Mouse (Mus musculus) erythroblast, adult 5-6 weeks (primary cell): Measurements from ENCODE around the gene Olfr1016. TPM values are rescaled to one million over a fixed set of nuclear protein-coding genes. Genes with fewer than 3 reads are reported as not detected.

Source experiments
- ATAC-seq: replicated peaks from 2 replicates; pipeline ENCODE4 v1.8.0; 2016; ENCODE audit warnings: moderate number of reproducible peaks, mild to moderate bottlenecking, moderate TSS enrichment, inconsistent platforms; ENCODE audit not compliant: poor library complexity, low FRiP score, severe bottlenecking
- total RNA-seq, 2 experiments: library from RNA; stranded (forward) in 1 of 2; stranded (reverse) in 1 of 2; fragments of 150-400 nt in 1 of 2; fragments of 200-764, 138-1000 nt in 1 of 2; gene quantifications; 2 replicates each; pipeline versions ENCODE4 v1.2.3 to v1.2.4; 2015 to 2017; ENCODE audit warnings: low replicate concordance in 2 of 2

Gene Olfr1016
- total RNA-seq (2015; ENCODE audit: low replicate concordance) (not detected in 2 replicates), total RNA-seq (2017; ENCODE audit: low replicate concordance) (1.4 TPM in 1 of 2 replicates, not detected in the other)

- no peak for ATAC-seq
Measured at GRCm38 (mm10) chr2:85802444-85802843, at the start of gene Olfr1016. Olfr1016 (minus strand) TSS chr2:85802544.

GRCm38 (mm10) chr2:85846730-85847129, 44.4 kb upstream of the Olfr1016 start, which contains the start of gene Olfr1020:
Olfr1020 (plus strand) TSS chr2:85847030.
- ATAC-seq: no peak

GRCm38 (mm10) chr2:85845383-85845782, 43.0 kb upstream of the Olfr1016 start, which contains the start of gene Olfr1019:
Olfr1019 (minus strand) TSS chr2:85845483.
- no peak for ATAC-seq

GRCm38 (mm10) chr2:85818179-85818578, 15.8 kb upstream of the Olfr1016 start, which contains the start of gene Olfr1018:
Olfr1018 (plus strand) TSS chr2:85818479.
- no peak for ATAC-seq

- no peak for ATAC-seq
Measured at GRCm38 (mm10) chr2:85804501-85804900, 2.2 kb upstream of the Olfr1016 start.

GRCm38 (mm10) chr2:85792331-85792730, 10.0 kb downstream of the Olfr1016 start:
- no peak for ATAC-seq

- ATAC-seq: no peak
Measured at GRCm38 (mm10) chr2:85781717-85782116, 20.6 kb downstream of the Olfr1016 start, which contains the start of gene Olfr1015. Olfr1015 (plus strand) TSS chr2:85782017.

GRCm38 (mm10) chr2:85772413-85772812, 29.9 kb downstream of the Olfr1016 start, which contains the start of gene Olfr1014:
Olfr1014 (plus strand) TSS chr2:85772713.
- ATAC-seq: no peak

- ATAC-seq: no peak
Measured at GRCm38 (mm10) chr2:85766798-85767197, 35.5 kb downstream of the Olfr1016 start, which contains the start of gene Olfr1013. Olfr1013 (plus strand) TSS chr2:85767098.

GRCm38 (mm10) chr2:85762666-85763065, 39.7 kb downstream of the Olfr1016 start, which contains the start of gene Olfr1012:
Olfr1012 (minus strand) TSS chr2:85762766.
- no peak for ATAC-seq

GRCm38 (mm10) chr2:85753822-85754221, 48.5 kb downstream of the Olfr1016 start:
- ATAC-seq: no peak

Other genes with a start within 250 kb of the Olfr1016 start
- gene Olfr996, start 223.3 kb downstream of the Olfr1016 start, total RNA-seq (2015; ENCODE audit: low replicate concordance): not detected in 2 replicates
- gene Olfr996, start 223.3 kb downstream of the Olfr1016 start, total RNA-seq (2017; ENCODE audit: low replicate concordance): not detected in 2 replicates
- not detected in 2 replicates for gene Olfr998, start 213.6 kb downstream of the Olfr1016 start, total RNA-seq (2015; ENCODE audit: low replicate concordance)
- gene Olfr998, start 213.6 kb downstream of the Olfr1016 start, total RNA-seq (2017; ENCODE audit: low replicate concordance): not detected in 2 replicates
- gene Olfr1000, start 190.6 kb downstream of the Olfr1016 start, total RNA-seq (2015; ENCODE audit: low replicate concordance): not detected in 2 replicates
- gene Olfr1000, start 190.6 kb downstream of the Olfr1016 start, total RNA-seq (2017; ENCODE audit: low replicate concordance): not detected in 2 replicates
- gene Olfr1002, start 151.8 kb downstream of the Olfr1016 start, total RNA-seq (2015; ENCODE audit: low replicate concordance): not detected in 2 replicates
- not detected in 2 replicates for gene Olfr1002, start 151.8 kb downstream of the Olfr1016 start, total RNA-seq (2017; ENCODE audit: low replicate concordance)
- gene Olfr154, start 138.1 kb downstream of the Olfr1016 start, total RNA-seq (2015; ENCODE audit: low replicate concordance): not detected in 2 replicates
- gene Olfr154, start 138.1 kb downstream of the Olfr1016 start, total RNA-seq (2017; ENCODE audit: low replicate concordance): not detected in 2 replicates
- gene Olfr1006, start 123.8 kb downstream of the Olfr1016 start, total RNA-seq (2015; ENCODE audit: low replicate concordance): not detected in 2 replicates
- not detected in 2 replicates for gene Olfr1006, start 123.8 kb downstream of the Olfr1016 start, total RNA-seq (2017; ENCODE audit: low replicate concordance)
- gene Olfr1008, start 113.1 kb downstream of the Olfr1016 start, total RNA-seq (2015; ENCODE audit: low replicate concordance): not detected in 2 replicates
- gene Olfr1008, start 113.1 kb downstream of the Olfr1016 start, total RNA-seq (2017; ENCODE audit: low replicate concordance): not detected in 2 replicates
- gene Olfr1009, start 87.1 kb downstream of the Olfr1016 start, total RNA-seq (2015; ENCODE audit: low replicate concordance): not detected in 2 replicates
- not detected in 2 replicates for gene Olfr1009, start 87.1 kb downstream of the Olfr1016 start, total RNA-seq (2017; ENCODE audit: low replicate concordance)
- gene Olfr1012, start 39.8 kb downstream of the Olfr1016 start, total RNA-seq (2015; ENCODE audit: low replicate concordance): not detected in 2 replicates
- gene Olfr1012, start 39.8 kb downstream of the Olfr1016 start, total RNA-seq (2017; ENCODE audit: low replicate concordance): not detected in 2 replicates
- not detected in 2 replicates for gene Olfr1013, start 35.4 kb downstream of the Olfr1016 start, total RNA-seq (2015; ENCODE audit: low replicate concordance)
- not detected in 2 replicates for gene Olfr1013, start 35.4 kb downstream of the Olfr1016 start, total RNA-seq (2017; ENCODE audit: low replicate concordance)
- gene Olfr1014, start 29.8 kb downstream of the Olfr1016 start, total RNA-seq (2015; ENCODE audit: low replicate concordance): not detected in 2 replicates
- gene Olfr1014, start 29.8 kb downstream of the Olfr1016 start, total RNA-seq (2017; ENCODE audit: low replicate concordance): not detected in 2 replicates
- gene Olfr1015, start 20.5 kb downstream of the Olfr1016 start, total RNA-seq (2015; ENCODE audit: low replicate concordance): not detected in 2 replicates
- gene Olfr1015, start 20.5 kb downstream of the Olfr1016 start, total RNA-seq (2017; ENCODE audit: low replicate concordance): 1.1 TPM in 1 of 2 replicates, not detected in the other
- gene Olfr1018, start 15.9 kb upstream of the Olfr1016 start, total RNA-seq (2015; ENCODE audit: low replicate concordance): not detected in 2 replicates
- gene Olfr1018, start 15.9 kb upstream of the Olfr1016 start, total RNA-seq (2017; ENCODE audit: low replicate concordance): not detected in 2 replicates
- gene Olfr1019, start 42.9 kb upstream of the Olfr1016 start, total RNA-seq (2015; ENCODE audit: low replicate concordance): not detected in 2 replicates
- not detected in 2 replicates for gene Olfr1019, start 42.9 kb upstream of the Olfr1016 start, total RNA-seq (2017; ENCODE audit: low replicate concordance)
- gene Olfr1020, start 44.5 kb upstream of the Olfr1016 start, total RNA-seq (2015; ENCODE audit: low replicate concordance): not detected in 2 replicates
- not detected in 2 replicates for gene Olfr1020, start 44.5 kb upstream of the Olfr1016 start, total RNA-seq (2017; ENCODE audit: low replicate concordance)
- gene Olfr1022, start 66.0 kb upstream of the Olfr1016 start, total RNA-seq (2015; ENCODE audit: low replicate concordance): not detected in 2 replicates
- gene Olfr1022, start 66.0 kb upstream of the Olfr1016 start, total RNA-seq (2017; ENCODE audit: low replicate concordance): not detected in 2 replicates
- gene Olfr1023, start 83.1 kb upstream of the Olfr1016 start, total RNA-seq (2015; ENCODE audit: low replicate concordance): not detected in 2 replicates
- not detected in 2 replicates for gene Olfr1023, start 83.1 kb upstream of the Olfr1016 start, total RNA-seq (2017; ENCODE audit: low replicate concordance)
- not detected in 2 replicates for gene Olfr1024, start 102.5 kb upstream of the Olfr1016 start, total RNA-seq (2015; ENCODE audit: low replicate concordance)
- not detected in 2 replicates for gene Olfr1024, start 102.5 kb upstream of the Olfr1016 start, total RNA-seq (2017; ENCODE audit: low replicate concordance)
- gene Olfr1025-ps1, start 112.6 kb upstream of the Olfr1016 start, total RNA-seq (2015; ENCODE audit: low replicate concordance): not detected in 2 replicates
- gene Olfr1025-ps1, start 112.6 kb upstream of the Olfr1016 start, total RNA-seq (2017; ENCODE audit: low replicate concordance): not detected in 2 replicates
- not detected in 2 replicates for gene Olfr1026, start 119.0 kb upstream of the Olfr1016 start, total RNA-seq (2015; ENCODE audit: low replicate concordance)
- gene Olfr1026, start 119.0 kb upstream of the Olfr1016 start, total RNA-seq (2017; ENCODE audit: low replicate concordance): not detected in 2 replicates
- not detected in 2 replicates for gene Olfr1028, start 147.9 kb upstream of the Olfr1016 start, total RNA-seq (2015; ENCODE audit: low replicate concordance)
- gene Olfr1028, start 147.9 kb upstream of the Olfr1016 start, total RNA-seq (2017; ENCODE audit: low replicate concordance): 0.42 TPM in 1 of 2 replicates, not detected in the other
- not detected in 2 replicates for gene Olfr1029, start 171.4 kb upstream of the Olfr1016 start, total RNA-seq (2015; ENCODE audit: low replicate concordance)
- not detected in 2 replicates for gene Olfr1029, start 171.4 kb upstream of the Olfr1016 start, total RNA-seq (2017; ENCODE audit: low replicate concordance)
- gene Olfr1030, start 176.7 kb upstream of the Olfr1016 start, total RNA-seq (2015; ENCODE audit: low replicate concordance): not detected in 2 replicates
- not detected in 2 replicates for gene Olfr1030, start 176.7 kb upstream of the Olfr1016 start, total RNA-seq (2017; ENCODE audit: low replicate concordance)
- gene Olfr1031, start 187.8 kb upstream of the Olfr1016 start, total RNA-seq (2015; ENCODE audit: low replicate concordance): not detected in 2 replicates
- not detected in 2 replicates for gene Olfr1031, start 187.8 kb upstream of the Olfr1016 start, total RNA-seq (2017; ENCODE audit: low replicate concordance)
- gene Olfr1032, start 203.0 kb upstream of the Olfr1016 start, total RNA-seq (2015; ENCODE audit: low replicate concordance): not detected in 2 replicates
- not detected in 2 replicates for gene Olfr1032, start 203.0 kb upstream of the Olfr1016 start, total RNA-seq (2017; ENCODE audit: low replicate concordance)
- not detected in 2 replicates for gene Olfr1033, start 218.1 kb upstream of the Olfr1016 start, total RNA-seq (2015; ENCODE audit: low replicate concordance)
- not detected in 2 replicates for gene Olfr1033, start 218.1 kb upstream of the Olfr1016 start, total RNA-seq (2017; ENCODE audit: low replicate concordance)
- gene Olfr1034, start 243.3 kb upstream of the Olfr1016 start, total RNA-seq (2015; ENCODE audit: low replicate concordance): not detected in 2 replicates
- gene Olfr1034, start 243.3 kb upstream of the Olfr1016 start, total RNA-seq (2017; ENCODE audit: low replicate concordance): not detected in 2 replicates